Mouse (Mus musculus) layer of hippocampus, adult 9-11 months (tissue): ENCODE measurements around the gene Cnpy3.

ENCODE experiments used
- DNase-seq: peaks from one replicate; pipeline ENCODE4 v3.0.0; 2022

The Cnpy3 gene

DNA sequence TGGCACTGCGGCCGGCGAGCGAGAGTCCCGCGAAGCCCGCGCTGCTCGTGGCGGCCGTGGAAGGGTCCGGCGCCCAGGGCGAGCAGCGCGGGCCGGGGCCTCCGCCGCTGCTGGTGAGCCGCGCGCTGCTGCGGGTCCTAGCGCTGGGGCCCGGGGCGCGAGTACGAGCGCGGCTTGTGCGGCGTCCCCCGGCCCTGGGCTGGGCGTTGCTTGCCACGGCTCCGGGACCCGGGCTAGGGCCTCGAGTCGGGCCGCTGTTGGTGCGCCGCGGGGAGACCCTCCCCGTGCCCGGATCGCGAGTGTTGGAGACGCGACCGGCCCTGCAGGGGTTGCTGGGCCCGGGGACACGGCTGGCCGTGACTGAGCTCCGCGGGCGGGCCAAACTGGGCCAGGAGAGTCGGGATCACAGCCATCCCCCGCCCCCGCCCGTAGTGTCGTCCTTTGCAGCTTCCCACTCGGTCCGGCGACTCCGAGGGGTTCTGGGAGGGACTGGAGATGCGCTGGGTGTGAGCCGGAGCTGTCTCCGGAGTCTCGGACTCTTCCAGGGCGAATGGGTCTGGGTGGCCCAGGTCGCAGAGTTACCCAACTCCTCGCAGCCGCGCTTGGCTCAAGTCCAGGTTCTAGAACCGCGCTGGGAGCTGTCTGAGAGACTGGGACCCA is 40.3 kb downstream of the Cnpy3 start:
- no peak for DNase-seq

DNA sequence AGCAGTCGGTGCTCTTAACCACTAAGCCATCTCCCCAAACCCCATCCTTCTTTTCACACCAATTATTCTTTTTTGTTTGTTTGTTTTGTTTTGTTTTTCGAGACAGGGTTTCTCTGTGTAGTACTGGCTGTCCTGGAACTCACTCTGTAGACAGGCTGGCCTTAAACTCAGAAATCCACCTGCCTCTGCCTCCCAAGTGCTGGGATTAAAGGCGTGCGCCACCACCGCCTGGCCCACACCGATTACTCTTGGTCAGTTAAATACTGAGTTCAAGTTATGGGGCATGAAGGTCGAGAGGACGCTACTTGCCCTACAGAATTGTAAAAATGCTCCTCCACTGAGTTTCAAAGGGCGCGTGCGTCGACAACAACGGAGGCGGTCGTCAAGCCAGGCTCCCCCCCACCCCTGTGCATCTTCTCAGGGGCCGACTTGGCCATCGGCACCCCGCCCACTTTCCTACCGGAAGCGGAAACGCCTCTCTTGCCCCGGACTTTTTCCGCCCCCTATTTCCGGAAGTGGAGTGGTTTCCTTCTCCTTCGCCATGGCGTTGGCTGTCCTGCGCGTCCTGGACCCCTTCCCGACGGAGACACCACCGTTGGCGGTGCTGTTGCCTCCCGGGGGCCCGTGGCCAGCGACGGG is 40.9 kb downstream of the Cnpy3 start, which contains the start of gene Pex6:
Pex6 (plus strand) TSS at position 505 of the 639 bp plus-strand sequence.
- DNase-seq = peak; percentile 93

DNA sequence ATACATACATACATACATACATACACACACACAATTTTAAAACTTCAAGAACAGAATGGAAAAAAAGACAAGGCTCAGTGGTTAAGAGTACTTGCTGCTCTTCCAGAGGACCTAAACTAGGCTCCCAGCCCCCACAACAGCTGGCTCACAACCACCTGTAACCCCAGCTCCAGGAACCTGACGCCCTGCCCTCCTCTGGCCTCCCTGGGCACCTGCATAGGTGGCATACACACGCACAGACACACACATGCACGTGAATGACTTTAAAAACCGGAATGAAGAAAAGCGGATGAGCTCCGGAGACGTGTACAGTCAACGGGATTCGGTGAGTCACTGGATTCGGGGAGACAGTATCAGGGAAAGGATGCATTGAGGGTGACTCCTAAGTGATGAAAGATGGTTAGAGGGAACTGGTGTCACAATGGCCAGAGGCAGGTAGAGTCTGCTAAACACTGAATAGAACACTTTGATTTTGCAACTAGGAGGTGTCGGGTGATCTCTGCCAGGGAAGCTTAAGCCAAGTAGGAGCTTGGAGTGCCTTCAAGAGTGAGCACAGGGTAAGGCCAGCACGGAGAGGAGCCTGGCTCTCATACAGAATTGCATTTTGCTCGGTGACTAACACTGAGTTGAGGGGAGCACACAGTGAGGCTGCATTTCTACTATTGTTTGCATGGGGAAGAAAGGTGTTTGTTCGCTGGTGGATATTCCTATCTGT is 45.5 kb downstream of the Cnpy3 start:
- DNase-seq = no peak

DNA sequence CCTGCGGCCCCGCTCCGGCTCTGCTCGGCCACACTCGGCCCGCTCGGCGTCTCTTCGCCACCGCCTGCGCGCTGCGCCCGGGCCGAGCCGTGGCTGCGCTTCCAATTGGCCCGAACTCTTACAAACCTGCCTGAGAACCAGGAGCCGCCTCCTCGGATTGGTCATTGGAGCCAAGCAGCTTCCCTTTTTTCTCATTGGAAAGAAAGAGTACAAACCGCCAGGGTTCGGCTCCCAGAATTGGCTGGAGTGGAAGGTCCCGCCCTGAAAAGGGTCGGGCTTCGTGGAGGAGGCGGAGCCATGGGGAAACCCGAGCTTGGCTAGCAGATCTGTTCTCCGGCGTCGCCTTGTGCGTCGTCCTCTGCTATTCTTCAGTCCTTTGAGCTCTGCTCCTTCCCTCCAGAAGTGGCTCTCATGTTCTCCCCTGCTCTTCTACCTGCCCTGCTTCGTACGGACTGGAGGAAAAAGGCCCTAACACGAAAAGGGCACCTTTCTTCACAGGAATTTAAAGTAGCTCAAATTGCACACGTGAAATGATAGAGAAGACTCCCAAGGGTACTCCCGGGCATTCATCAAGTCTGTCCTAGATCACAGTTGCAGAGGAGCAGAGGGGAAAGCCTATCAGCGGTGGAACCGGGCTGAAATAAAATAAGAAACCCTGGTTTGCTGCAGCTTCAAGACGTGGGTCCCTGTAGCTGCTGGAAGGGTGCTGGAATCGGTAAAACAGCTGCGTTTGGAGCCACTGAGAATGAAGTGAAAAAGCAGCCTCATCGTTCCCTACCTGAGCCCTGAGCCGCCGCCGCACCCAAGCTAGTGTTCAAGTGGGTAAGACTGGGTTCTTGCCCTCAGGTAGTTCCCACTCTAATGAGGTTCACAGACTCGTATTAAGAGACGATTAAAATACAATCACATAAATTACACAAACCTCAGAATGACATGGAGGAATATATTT is 46.9 kb downstream of the Cnpy3 start, which contains the start of gene Ppp2r5d:
Ppp2r5d (minus strand) TSS at position 225 of the 949 bp plus-strand sequence.
- peak; percentile 98 for DNase-seq

DNA sequence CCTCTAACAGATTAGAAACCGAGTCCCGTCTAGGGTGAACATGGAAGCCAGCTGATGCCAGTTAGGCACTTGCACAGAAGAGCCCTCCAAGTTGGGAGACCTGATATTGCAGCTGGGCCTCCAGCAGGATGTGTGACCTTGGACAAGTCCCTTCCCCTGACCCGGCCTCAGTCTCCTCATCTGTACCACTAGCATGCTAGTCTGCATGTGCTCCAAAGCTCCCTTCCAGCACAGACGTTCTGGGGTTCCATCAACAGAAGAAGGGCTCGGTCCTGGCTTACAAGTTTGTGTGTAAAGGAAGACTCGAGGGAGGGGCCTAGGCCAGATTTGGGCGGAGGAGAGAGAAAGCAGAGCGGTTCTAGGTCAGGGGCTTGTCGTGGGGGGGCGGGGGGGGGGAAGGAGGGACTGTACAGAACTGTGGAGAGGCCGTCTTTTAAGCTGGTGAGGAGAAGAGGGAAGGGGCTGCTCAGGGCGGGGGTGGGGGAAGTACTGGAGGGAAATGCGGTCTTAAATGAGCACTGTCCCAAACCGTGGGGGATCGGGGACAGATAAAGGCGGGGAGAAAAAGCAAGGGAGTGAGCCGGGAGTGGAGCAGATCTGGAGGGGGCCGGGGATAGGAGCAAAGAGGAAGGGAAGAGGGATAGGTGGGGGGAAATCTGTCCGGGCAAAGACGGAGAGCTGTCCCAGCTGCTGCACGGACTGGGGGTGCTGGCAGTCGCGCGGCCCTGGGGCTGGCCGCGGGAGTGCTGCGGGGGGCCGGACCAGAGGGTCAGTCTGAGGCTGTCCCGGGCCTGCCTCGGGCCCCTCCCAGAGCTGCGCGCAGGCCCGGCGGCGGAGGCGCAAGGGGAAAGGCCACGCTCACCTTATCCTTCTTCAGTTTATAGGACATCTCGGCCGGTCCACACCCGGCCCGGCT is 47.8 kb downstream of the Cnpy3 start:
- no peak for DNase-seq

DNA sequence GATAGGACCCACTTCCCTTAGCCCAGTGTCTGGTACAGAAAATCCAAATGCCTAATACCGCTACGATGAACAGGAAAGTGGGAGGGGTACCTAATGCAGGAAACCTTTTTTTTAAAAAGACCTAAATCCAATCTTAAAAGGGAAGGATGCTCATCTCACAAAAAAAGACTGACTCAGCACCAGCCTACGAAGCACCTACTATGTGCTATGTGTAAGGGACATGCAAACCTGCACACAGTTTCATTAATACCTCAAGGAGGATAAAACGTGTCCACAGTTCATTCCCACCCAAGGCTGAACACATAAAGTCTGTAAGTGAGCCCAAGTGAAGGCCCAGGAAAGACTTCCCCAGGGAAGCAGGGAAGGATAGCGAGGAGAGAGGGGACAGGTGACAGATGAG is 49.5 kb downstream of the Cnpy3 start:
- no peak for DNase-seq

DNA sequence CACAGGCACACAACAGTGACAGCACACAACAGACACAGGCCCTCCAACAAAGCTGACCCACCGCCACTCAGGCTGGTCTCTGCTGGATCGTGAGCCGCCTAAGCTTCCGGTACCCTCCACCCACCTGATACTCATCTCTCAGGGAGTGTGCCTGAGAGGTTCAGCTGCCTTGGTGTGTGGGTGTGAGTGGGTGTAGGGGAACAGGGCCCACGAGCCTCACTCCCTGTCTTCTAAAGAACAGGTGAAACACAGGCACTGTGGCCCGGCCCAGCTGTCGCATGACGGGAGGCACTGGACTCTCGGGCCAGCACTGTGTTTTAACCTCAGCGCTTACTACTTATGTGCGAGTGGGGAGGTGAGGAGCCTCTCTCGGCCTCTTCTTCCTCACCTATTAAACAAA is 49.9 kb downstream of the Cnpy3 start:
- DNase-seq = no peak

DNA sequence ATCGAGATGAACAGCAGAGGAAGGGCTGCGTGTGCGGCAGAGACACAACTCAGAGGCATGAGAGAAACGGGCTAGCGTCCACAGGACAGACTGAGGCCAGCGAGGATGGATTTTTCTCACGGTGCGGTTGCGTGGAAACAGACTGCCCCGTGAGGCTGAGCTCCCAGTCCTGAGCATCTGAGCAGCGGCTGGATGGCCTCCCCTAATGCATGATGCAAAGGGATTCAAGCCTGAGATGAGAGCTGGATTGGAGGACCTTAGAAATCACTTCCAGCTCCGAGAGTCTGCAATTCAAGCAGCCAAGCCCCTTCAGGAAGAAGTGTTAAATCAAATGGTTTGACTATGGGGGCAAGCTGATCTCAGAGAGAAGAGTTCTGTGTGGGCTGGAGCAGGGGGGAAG is 50.5 kb downstream of the Cnpy3 start:
- DNase-seq = no peak

DNA sequence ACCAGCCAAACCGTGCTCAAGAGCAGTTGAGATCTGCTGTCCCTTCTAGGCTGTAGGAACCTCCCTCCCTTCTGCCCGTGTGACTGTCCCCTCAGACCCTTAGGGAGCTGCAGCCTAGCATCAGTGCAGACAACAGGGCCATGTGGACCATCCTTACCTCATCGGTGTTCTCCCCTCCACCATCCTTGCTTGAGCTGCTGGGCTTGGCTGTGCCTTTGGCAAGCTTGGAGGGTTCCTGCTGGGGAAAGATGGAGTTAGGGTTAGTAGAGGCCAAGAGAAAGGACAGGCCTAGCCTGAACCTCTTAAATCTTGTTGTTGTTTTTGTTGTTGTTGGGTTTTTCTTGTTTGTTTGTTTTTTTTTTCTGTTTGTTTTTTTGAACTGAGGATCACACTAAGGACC is 52.1 kb downstream of the Cnpy3 start:
- DNase-seq = no peak

DNA sequence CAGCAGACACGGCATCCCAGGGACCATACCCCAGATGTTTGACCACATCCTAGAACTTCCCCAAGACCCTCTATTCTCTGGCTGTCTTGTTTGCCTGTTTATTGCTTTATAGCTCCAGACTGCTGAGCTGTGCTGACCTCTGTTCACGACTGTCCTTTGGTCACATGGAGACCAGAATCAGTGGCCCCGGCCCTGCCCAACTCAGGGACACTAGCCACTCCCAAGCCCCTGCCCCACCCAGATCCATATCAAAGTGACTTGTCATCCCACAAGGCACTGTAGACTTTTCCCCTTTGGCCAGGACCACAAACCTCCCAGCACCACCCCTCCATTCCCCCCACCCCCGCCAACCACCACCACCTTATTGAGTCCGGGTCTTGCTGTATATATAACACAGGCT is 52.8 kb downstream of the Cnpy3 start:
- DNase-seq = no peak

DNA sequence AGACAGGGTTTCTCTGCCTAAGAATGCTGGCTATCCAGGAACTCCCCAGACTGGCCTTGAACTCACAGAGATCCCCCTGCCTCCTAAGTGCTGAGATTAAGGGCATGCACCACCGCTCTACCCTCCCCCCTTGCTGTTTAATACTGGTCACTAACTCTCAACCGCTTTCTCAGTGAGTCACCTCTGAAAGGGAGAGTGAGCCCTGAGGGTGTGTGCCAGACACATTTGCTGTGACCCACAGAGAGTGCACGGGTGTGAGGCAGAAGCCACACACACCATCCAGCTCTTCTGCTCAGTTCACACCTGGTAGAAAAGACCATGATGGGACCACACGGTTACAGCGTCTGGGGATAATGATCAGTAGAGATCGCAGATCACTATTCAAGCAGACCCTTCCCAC is 53.5 kb downstream of the Cnpy3 start:
- no peak for DNase-seq

DNA sequence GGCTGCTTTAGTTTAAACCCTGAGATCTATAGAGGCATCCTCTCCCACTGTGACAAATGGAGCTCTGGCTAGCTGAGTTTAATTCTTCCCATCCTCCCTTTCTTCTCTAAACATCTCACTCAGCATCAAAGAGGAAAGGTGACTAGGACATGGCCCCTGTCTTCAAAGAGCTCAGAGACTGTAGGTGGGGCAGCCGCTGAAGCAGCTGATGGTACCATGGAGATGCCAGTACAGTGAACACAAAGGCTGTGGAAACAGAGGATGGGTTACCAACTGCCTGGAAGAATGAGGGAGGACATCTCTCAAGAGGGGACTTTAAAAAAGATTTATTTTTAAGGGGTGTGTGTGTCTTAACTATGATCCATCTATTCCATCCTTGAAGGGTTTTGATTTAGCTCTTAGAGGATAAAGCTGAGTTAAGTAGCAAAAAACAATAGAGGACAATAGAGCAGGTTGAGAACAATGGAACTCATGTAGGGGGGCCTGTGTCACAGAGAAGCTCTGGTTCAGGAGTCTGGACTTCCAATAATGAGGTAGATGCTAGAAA is 57.4 kb downstream of the Cnpy3 start:
- no peak for DNase-seq

DNA sequence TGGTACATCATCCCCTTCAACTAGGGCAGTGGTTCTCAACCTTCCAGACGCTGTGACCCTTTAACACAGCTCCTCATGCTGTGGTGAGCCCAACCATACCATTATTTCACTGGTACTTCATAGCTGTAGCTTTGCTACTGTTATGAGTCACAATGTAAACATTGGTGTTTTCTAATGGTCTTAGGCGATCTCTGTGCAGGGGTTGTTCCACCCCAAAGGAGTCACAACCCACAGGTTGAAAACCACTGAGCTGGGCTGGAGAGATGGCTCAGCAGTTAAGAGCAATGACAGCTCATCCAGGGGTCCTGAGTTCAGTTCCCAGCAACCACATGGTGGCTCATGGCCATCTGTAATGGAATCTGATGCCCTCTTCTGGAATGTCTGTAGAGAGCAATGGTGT is 60.6 kb downstream of the Cnpy3 start:
- no peak for DNase-seq

DNA sequence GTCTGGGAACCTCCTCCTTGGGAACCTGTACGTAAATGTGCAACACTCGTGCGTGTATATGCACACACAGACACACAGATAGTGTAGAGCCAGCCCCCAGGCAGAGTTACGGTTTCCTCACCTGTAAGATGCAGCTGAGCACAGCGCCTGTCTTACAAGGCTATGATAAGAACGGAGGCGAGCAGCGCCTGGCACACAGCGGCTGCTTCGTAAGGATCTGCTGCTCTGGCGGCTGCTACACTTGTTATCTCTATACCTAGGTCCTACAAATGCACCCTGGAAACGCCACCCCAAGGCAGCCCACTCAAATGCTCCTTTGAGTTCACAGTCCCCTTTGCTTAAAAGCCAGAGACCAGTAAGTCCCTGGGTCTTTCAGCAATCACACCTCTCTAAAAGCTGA is 61.3 kb downstream of the Cnpy3 start:
- DNase-seq = no peak

DNA sequence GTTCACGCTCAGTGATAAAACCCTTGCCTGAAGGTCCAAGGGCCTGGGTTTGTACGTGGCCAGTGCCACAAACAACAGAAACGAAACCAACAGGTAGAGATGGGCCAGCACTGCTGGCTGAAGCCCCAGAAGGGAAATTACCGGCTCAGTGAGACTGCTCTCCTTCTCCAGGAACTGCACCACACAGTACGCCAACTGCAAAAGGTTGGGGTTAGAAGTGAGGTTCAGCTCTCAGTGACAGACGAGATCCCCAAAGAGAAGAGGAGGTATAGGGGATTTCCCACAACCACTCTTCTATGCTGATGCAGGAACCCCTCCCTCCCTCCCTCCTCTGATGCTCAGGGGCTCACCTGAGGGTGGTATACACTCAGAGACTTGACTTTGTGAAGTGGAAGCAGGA is 66.1 kb downstream of the Cnpy3 start:
- DNase-seq = no peak
